Mouse (Mus musculus) midbrain, postnatal 0 days (tissue): ENCODE results near the gene Fam131c. TPM values are rescaled to one million over a fixed set of nuclear protein-coding genes. Genes with fewer than 3 reads are reported as not detected.

Experiments used
- ATAC-seq: fragments of 200-750 bp; cut with Nextera tagmentation; 2 replicates; pipeline ENCODE4 v1.8.0; 2017; ENCODE audit warnings: moderate number of reproducible peaks, mild to moderate bottlenecking, moderate TSS enrichment, moderate library complexity; ENCODE audit not compliant: low FRiP score
- DNase-seq: peaks from one replicate; pipeline ENCODE4 v3.0.0-alpha.2; 2015; ENCODE audit warnings: low spot score
- H3K27ac ChIP-seq: fragments of 300-500 bp; sonication (generic); 2 replicates; pipeline ENCODE4 v1.5.1; 2014; ENCODE audit warnings: low read depth, mild to moderate bottlenecking, low read length, mixed read lengths
- H3K27me3 ChIP-seq: fragments of 300-500 bp; sonication (generic); 2 replicates; pipeline ENCODE4 v1.6.1; 2014; ENCODE audit warnings: low read length, control low read depth, mixed read lengths; ENCODE audit not compliant: insufficient read depth
- H3K36me3 ChIP-seq: fragments of 300-500 bp; sonication (generic); 2 replicates; pipeline ENCODE4 v1.6.1; 2014; ENCODE audit warnings: low read length, control low read depth, mixed read lengths; ENCODE audit not compliant: insufficient read depth
- H3K4me1 ChIP-seq: fragments of 300-500 bp; sonication (generic); 2 replicates; pipeline ENCODE4 v1.6.1; 2014; ENCODE audit warnings: mild to moderate bottlenecking, control low read depth, antibody characterized with exemption, low read length, mixed read lengths; ENCODE audit not compliant: insufficient read depth
- H3K4me2 ChIP-seq: fragments of 300-500 bp; sonication (generic); 2 replicates; pipeline ENCODE4 v1.6.1; 2014; ENCODE audit warnings: low read depth, mild to moderate bottlenecking, low read length, mixed read lengths; ENCODE audit not compliant: poor library complexity, severe bottlenecking
- H3K4me3 ChIP-seq: fragments of 300-500 bp; sonication (generic); 2 replicates; pipeline ENCODE4 v1.5.1; 2014; ENCODE audit warnings: low read depth, mild to moderate bottlenecking, low read length, moderate library complexity
- H3K9ac ChIP-seq: fragments of 300-500 bp; sonication (generic); replicated peaks from 2 replicates; pipeline ENCODE4 v1.6.1; 2014; ENCODE audit warnings: mild to moderate bottlenecking, low read length, moderate library complexity, mixed read lengths; ENCODE audit not compliant: poor library complexity, severe bottlenecking
- H3K9me3 ChIP-seq: fragments of 300-500 bp; sonication (generic); 2 replicates; pipeline ENCODE4 v1.6.1; 2016; ENCODE audit warnings: low read length, control low read depth
- CTCF ChIP-seq: IDR thresholded peaks from 2 replicates; pipeline ENCODE4 v1.5.1; 2016; ENCODE audit warnings: antibody characterized with exemption, mild to moderate bottlenecking
- WGBS: fragments of 180-500 bp; shearing (Covaris S2); extraction: QIAGEN DNeasy Blood & Tissue Kit; methylation state at CpG from one replicate; pipeline ENCODE4 v1.1.7; 2014; 5-methylcytosine and 5-hydroxymethylcytosine counted together
- polyA plus RNA-seq: library from polyadenylated mRNA; unstranded; fragments of >200 nt; fragmentation: Nextera tagmentation; extraction: Ambion mirVana; gene quantifications from 2 replicates; pipeline ENCODE4 v1.2.1, GENCODE M21; 2015
- total RNA-seq: library from RNA; depleted of rRNA; stranded (reverse); fragments of >200 nt; gene quantifications from 2 replicates; pipeline ENCODE4 v1.2.3, GENCODE M21; 2014; rRNA removed

The Fam131c gene
- 105 and 119 TPM in 2 replicates for total RNA-seq
- polyA plus RNA-seq = 56.7 and 60.2 TPM in 2 replicates

GRCm38 (mm10) chr4:141367997-141368791 is at the start of gene Fam131c:
Gene Fam131c (plus strand): TSS chr4:141368220.
- 0 out of 2 replicates have a peak, but pooled peaks cover 2% of the 10 kb centered on the region for H3K27me3 ChIP-seq
- H3K4me2 ChIP-seq = peak within 1 kb of the TSS; percentile 84
- ATAC-seq = peak; percentile 29
- no peak within 1 kb of the TSS for H3K27ac ChIP-seq
- H3K4me1 ChIP-seq = no peaks in the 10 kb centered on the region
- H3K9ac ChIP-seq = peak within 1 kb of the TSS; percentile 81
- no peak for TF ChIP-seq CTCF
- no peaks in the 10 kb centered on the region for H3K36me3 ChIP-seq
- peak within 1 kb of the TSS; percentile 65 for H3K4me3 ChIP-seq
- DNase-seq = peak; percentile 35
- H3K9me3 ChIP-seq = no peaks in the 10 kb centered on the region
- 2% methylated on average over 41 of the region's 71 CpGs for WGBS

- no peak for DNase-seq
- H3K4me2 ChIP-seq = no peak overlapping the region
- H3K27ac ChIP-seq = no peak overlapping the region
- H3K27me3 ChIP-seq = no peaks in the 10 kb centered on the region
- no peaks in the 10 kb centered on the region for H3K36me3 ChIP-seq
- H3K4me3 ChIP-seq = no peak overlapping the region
- no peaks in the 10 kb centered on the region for H3K9me3 ChIP-seq
- H3K9ac ChIP-seq = no peak overlapping the region
- 89% methylated on average over 11 of the region's 11 CpGs for WGBS
- no peak for TF ChIP-seq CTCF
- no peak for ATAC-seq
- H3K4me1 ChIP-seq = no peaks in the 10 kb centered on the region
Measured at GRCm38 (mm10) chr4:141322526-141322925, 45.5 kb upstream of the Fam131c start.

- Histone ChIP-seq H3K27ac (no peak overlapping the region), H3K4me3 (no peak overlapping the region), H3K4me2 (no peak overlapping the region), H3K36me3 (no peaks in the 10 kb centered on the region), H3K9me3 (no peaks in the 10 kb centered on the region), H3K4me1 (no peaks in the 10 kb centered on the region), H3K9ac (no peak overlapping the region), H3K27me3 (no peaks in the 10 kb centered on the region)
- ATAC-seq = no peak
- no peak for DNase-seq
- WGBS = 95% methylated on average over 6 of the region's 6 CpGs
- TF ChIP-seq CTCF = no peak
Measured at GRCm38 (mm10) chr4:141324771-141325191, 43.2 kb upstream of the Fam131c start.

GRCm38 (mm10) chr4:141325636-141326035 is 42.4 kb upstream of the Fam131c start:
- H3K27ac ChIP-seq = no peak overlapping the region
- H3K27me3 ChIP-seq = no peaks in the 10 kb centered on the region
- H3K9ac ChIP-seq = no peak overlapping the region
- H3K4me1 ChIP-seq = no peaks in the 10 kb centered on the region
- H3K4me3 ChIP-seq = no peak overlapping the region
- 75% methylated on average over 15 of the region's 15 CpGs for WGBS
- no peak for DNase-seq
- no peaks in the 10 kb centered on the region for H3K9me3 ChIP-seq
- no peaks in the 10 kb centered on the region for H3K36me3 ChIP-seq
- H3K4me2 ChIP-seq = no peak overlapping the region
- no peak for ATAC-seq
- TF ChIP-seq CTCF = no peak

GRCm38 (mm10) chr4:141327075-141327474 is 40.9 kb upstream of the Fam131c start:
- 83% methylated on average over 4 of the region's 4 CpGs for WGBS
- no peak for TF ChIP-seq CTCF
- Histone ChIP-seq H3K4me3 (no peak overlapping the region), H3K4me1 (no peaks in the 10 kb centered on the region), H3K36me3 (no peaks in the 10 kb centered on the region), H3K27me3 (no peaks in the 10 kb centered on the region), H3K27ac (no peak overlapping the region), H3K4me2 (no peak overlapping the region), H3K9ac (no peak overlapping the region), H3K9me3 (no peaks in the 10 kb centered on the region)
- ATAC-seq = no peak
- DNase-seq = no peak

GRCm38 (mm10) chr4:141328742-141329141 is 39.3 kb upstream of the Fam131c start:
- H3K4me3 ChIP-seq = no peak overlapping the region
- ATAC-seq = no peak
- H3K9me3 ChIP-seq = no peaks in the 10 kb centered on the region
- H3K27ac ChIP-seq = no peak overlapping the region
- WGBS = 88% methylated on average over 9 of the region's 9 CpGs
- no peaks in the 10 kb centered on the region for H3K36me3 ChIP-seq
- no peak for DNase-seq
- TF ChIP-seq CTCF = no peak
- no peak overlapping the region for H3K4me2 ChIP-seq
- no peaks in the 10 kb centered on the region for H3K27me3 ChIP-seq
- no peak overlapping the region for H3K9ac ChIP-seq
- H3K4me1 ChIP-seq = no peaks in the 10 kb centered on the region
